Mouse (Mus musculus) forebrain, embryonic 12.5 days (tissue): ENCODE data around the gene Slc9a9. TPM values are rescaled to one million over a fixed set of nuclear protein-coding genes. Genes with fewer than 3 reads are reported as not detected.

ENCODE experiments used
- ATAC-seq: fragments of 200-750 bp; cut with Nextera tagmentation; 2 replicates; pipeline ENCODE4 v1.8.0; 2017; ENCODE audit warnings: moderate TSS enrichment; ENCODE audit not compliant: low FRiP score
- H3K27ac ChIP-seq: fragments of 300-500 bp; sonication (generic); 2 replicates; pipeline ENCODE4 v1.5.1; 2016; ENCODE audit warnings: mild to moderate bottlenecking
- H3K27me3 ChIP-seq: fragments of 300-500 bp; sonication (generic); 2 replicates; pipeline ENCODE4 v1.6.1; 2016; ENCODE audit warnings: mild to moderate bottlenecking
- H3K36me3 ChIP-seq: fragments of 300-500 bp; sonication (generic); replicated peaks from 2 replicates; pipeline ENCODE4 v1.6.1; 2016; ENCODE audit warnings: mild to moderate bottlenecking
- H3K4me1 ChIP-seq: fragments of 300-500 bp; sonication (generic); 2 replicates; pipeline ENCODE4 v1.6.1; 2016
- H3K4me2 ChIP-seq: fragments of 300-500 bp; sonication (generic); 2 replicates; pipeline ENCODE4 v1.6.1; 2016; ENCODE audit warnings: mild to moderate bottlenecking, moderate library complexity
- H3K4me3 ChIP-seq: fragments of 300-500 bp; sonication (generic); replicated peaks from 2 replicates; pipeline ENCODE4 v1.5.1; 2016; ENCODE audit warnings: mild to moderate bottlenecking
- H3K9ac ChIP-seq: fragments of 300-500 bp; sonication (generic); 2 replicates; pipeline ENCODE4 v1.6.1; 2016; ENCODE audit warnings: mild to moderate bottlenecking
- H3K9me3 ChIP-seq: fragments of 300-500 bp; sonication (generic); 2 replicates; pipeline ENCODE4 v1.6.1; 2016
- WGBS: fragments of 180-500 bp; shearing (Covaris S2); methylation state at CpG from one replicate; pipeline ENCODE4 v1.1.7; 2016; 5-methylcytosine and 5-hydroxymethylcytosine counted together
- polyA plus RNA-seq: library from polyadenylated mRNA; unstranded; fragments of >200 nt; fragmentation: Nextera tagmentation; extraction: Ambion mirVana; gene quantifications from 2 replicates; pipeline ENCODE4 v1.2.1, GENCODE M21; 2016

Gene Slc9a9
- polyA plus RNA-seq, 1 experiment from 2014 or later: 2.8 TPM

DNA sequence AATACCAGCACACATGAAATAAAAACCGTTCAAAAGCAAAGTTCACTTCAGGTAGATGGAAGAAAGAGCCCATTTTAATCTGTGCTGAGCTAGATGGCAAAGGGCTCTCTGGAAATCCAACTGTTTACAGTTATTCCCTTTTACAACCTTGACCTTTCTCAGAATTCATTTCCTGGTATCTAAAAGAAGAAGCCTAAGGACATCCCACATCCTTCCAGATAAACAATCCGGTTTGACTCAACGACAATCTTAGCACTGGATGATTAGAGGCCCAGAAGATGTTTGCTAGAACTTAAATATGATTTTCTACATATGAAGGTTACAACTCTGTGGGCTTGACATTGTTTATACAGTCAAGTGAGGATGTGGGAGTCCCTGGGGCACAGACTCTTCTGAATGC lies 516.1 kb downstream of the Slc9a9 start:
- Histone ChIP-seq H3K9me3 (no peaks in the 10 kb centered on the region), H3K4me1 (peaks cover 11% of the 10 kb centered on the region), H3K36me3 (no peaks in the 10 kb centered on the region), H3K27me3 (no peaks in the 10 kb centered on the region), H3K4me2 (no peak overlapping the region), H3K4me3 (no peak overlapping the region), H3K9ac (no peak overlapping the region), H3K27ac (no peak overlapping the region)
- no peak for ATAC-seq
- 88% methylated on average over 3 of the region's 3 CpGs for WGBS

DNA sequence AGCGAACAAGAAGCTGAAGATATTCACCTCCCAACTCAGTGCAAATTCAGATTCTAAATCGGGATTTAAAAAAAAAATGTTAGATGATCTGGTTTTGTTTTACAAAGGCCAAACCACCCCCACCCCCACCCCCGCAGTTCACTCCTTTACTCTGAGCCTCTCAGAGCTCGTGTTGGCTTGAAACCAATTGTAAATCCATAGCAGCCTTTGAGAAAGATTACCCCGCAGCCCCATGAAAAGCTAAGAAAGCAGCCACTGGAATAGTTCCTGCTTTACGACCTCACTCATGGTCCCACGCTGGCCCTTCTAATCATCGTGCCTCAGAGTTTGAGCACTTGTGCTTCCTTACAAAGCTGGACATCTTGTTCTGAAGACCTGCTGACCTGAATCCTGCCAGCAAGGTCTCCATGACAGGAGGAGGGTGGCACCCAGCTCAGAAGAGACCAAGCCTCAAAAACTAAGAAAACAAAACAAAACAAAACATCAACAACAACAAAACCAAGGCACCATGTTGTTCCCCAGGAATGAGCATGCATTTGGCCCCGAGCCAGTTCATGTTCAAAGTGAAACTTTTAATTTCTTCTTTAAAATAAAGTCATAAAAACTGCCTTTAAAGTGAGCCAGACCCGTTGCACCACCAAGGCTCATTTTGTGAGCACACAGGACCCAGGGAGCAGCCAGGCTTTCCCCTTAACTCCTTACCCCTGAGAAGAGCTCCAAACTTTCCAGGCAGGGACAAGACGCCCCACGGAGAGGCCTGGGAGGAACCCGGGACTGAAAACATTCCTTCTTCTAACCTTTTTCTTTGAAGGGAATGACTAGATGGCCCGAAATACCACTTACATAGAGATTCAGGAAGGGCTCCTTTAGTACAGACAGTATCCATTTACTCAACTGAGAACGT lies 516.9 kb downstream of the Slc9a9 start:
- Histone ChIP-seq H3K9me3 (no peaks in the 10 kb centered on the region), H3K4me3 (no peak overlapping the region), H3K4me1 (peaks cover 5% of the 10 kb centered on the region), H3K4me2 (no peak overlapping the region), H3K36me3 (no peaks in the 10 kb centered on the region), H3K9ac (no peak overlapping the region), H3K27ac (no peak overlapping the region), H3K27me3 (no peaks in the 10 kb centered on the region)
- ATAC-seq: no peak
- WGBS: 66% methylated on average over 15 of the region's 15 CpGs

DNA sequence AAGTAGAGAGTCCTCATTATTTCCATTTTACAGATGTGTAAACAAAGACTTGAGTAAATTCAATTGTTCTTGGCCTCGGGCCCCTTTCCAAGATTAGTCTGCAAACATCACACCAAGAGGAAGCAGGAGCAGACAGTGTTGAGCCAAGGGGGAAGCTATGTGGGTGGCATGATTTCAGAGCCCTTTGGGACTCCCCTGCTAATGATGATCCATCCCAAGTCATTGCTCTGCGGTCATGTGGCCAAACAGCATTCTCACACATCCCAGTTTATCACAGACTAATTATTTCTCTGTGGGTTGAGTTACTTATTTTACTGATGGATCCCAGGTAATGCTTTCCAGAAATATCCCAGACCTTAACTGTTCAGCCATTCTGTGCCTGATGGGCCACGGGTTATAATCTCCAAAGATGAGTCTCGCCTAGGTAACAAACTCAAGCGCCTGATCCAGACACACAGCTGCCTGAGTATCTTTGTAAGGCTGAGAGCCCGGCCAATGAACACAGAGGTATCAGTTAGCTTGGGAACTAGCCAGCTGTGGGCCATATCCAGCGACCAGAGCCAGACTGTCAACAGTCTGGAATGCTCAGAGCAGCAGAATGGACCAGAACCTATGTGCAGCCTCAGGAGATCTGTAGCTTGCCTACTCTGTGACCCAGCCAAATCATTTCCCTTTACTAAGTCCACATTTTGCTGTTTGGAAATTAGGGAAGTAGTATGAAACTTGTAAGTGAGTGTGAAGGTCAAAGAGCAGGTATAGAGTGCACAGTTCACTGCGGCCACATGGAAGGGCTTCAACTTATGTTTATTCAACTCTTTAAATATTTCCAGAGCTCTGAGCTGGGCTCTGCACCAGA lies 518.9 kb downstream of the Slc9a9 start:
- ATAC-seq: no peak
- no peaks in the 10 kb centered on the region for H3K27me3 ChIP-seq
- no peaks in the 10 kb centered on the region for H3K9me3 ChIP-seq
- no peak overlapping the region for H3K4me3 ChIP-seq
- WGBS: 84% methylated on average over 8 of the region's 8 CpGs
- no peaks in the 10 kb centered on the region for H3K36me3 ChIP-seq
- H3K27ac ChIP-seq: no peak overlapping the region
- H3K4me2 ChIP-seq: no peak overlapping the region
- no peaks in the 10 kb centered on the region for H3K4me1 ChIP-seq
- H3K9ac ChIP-seq: no peak overlapping the region

DNA sequence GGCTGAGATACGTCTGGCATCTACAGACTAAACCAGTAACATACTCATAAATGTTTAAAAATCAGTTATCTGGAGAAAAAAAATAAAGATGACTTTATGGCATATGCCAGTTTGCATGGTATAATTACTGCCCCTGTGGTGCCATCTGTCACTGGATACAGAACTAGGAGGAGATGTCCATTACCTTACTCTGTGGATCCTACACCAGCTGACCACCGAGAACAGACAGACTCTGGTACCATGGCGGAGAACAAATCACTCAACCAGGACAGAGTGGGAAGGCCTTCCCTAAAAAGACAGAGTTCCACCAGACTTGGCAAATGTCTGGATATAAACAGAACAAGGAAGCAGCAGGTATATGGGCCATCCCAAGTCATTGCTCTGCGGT lies 519.5 kb downstream of the Slc9a9 start:
- 94% methylated on average over 4 of the region's 4 CpGs for WGBS
- Histone ChIP-seq H3K4me3 (no peak overlapping the region), H3K4me1 (no peaks in the 10 kb centered on the region), H3K27ac (no peak overlapping the region), H3K36me3 (no peaks in the 10 kb centered on the region), H3K9me3 (no peaks in the 10 kb centered on the region), H3K27me3 (no peaks in the 10 kb centered on the region), H3K9ac (no peak overlapping the region), H3K4me2 (no peak overlapping the region)
- no peak for ATAC-seq

DNA sequence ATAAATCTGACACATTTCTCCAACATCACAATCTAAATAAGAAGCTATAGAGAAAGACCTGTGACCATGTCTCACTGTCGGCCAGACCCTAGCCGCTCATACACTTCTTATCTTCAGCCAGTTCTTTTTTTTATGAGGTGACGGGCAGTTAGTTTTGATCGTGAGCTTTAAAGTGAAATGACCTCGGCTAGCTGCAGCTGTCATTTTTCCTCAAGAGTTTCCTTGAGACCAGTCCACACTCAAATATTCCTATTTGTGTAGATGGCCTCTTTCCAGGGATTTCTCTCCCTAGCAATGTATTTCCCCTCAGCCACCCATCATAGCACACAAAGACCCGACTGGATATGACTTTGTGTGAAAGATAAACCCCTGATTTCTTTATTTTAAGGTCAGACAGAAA lies 521.7 kb downstream of the Slc9a9 start:
- Histone ChIP-seq H3K4me3 (no peak overlapping the region), H3K9me3 (no peaks in the 10 kb centered on the region), H3K27ac (no peak overlapping the region), H3K36me3 (no peaks in the 10 kb centered on the region), H3K4me2 (no peak overlapping the region), H3K4me1 (no peaks in the 10 kb centered on the region), H3K27me3 (no peaks in the 10 kb centered on the region), H3K9ac (no peak overlapping the region)
- 89% methylated on average over 6 of the region's 6 CpGs for WGBS
- ATAC-seq: no peak

DNA sequence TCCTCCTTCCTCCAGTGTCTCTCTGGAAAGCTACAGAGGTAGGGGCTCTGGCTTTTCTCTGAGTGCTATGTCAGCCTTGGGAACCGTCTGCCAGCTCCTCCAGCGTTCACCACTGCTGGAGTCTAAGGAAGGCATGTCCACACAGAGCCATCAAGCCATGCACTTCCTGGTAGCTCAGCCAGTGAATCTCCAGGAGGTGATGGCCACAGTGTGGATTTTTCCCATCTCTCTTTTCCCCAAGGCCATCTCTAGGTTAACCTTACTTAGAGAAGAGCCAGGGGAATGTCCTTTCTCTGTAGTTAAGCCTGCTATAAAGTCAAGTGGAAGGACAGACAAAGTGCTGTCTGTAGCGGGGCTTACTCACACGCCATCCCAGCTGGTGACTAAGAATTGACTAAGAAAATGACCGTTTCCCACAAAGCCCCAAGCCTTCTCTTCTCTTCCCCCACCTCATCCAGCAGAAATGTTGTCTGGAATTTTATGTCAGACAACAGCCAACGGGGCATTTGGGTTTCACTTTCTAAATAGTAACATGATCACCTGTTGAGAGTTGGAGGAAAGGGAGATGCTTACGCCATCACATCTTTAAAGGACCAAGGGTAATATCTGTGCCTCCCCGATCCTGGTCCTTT lies 523.3 kb downstream of the Slc9a9 start:
- Histone ChIP-seq H3K27ac (no peak overlapping the region), H3K4me2 (no peak overlapping the region), H3K36me3 (no peaks in the 10 kb centered on the region), H3K4me1 (no peaks in the 10 kb centered on the region), H3K9ac (no peak overlapping the region), H3K4me3 (no peak overlapping the region), H3K27me3 (no peaks in the 10 kb centered on the region), H3K9me3 (no peaks in the 10 kb centered on the region)
- WGBS: 90% methylated on average over 8 of the region's 8 CpGs
- ATAC-seq: no peak

DNA sequence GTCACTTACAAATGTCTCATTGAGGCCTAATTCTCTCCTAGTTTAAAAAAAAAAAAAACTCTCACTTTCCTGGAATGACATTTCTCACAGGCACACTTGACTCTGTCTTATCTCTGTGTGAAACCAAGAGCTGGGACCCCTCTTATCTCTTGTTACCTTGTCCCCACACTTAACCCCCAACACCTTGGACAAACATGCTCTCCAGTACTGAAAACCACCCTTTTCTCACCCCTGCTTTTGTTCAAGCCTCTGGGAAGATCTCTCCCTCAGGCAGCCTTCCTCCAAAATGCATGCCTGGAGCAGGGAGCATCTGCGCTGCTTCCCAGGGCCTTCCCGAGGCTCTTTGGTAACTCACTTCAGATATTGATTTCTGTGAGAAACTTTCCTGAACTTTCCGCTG lies 524.0 kb downstream of the Slc9a9 start:
- Histone ChIP-seq H3K9me3 (no peaks in the 10 kb centered on the region), H3K27ac (no peak overlapping the region), H3K4me1 (no peaks in the 10 kb centered on the region), H3K27me3 (no peaks in the 10 kb centered on the region), H3K36me3 (no peaks in the 10 kb centered on the region), H3K9ac (no peak overlapping the region), H3K4me2 (no peak overlapping the region), H3K4me3 (no peak overlapping the region)
- ATAC-seq: no peak
- 90% methylated on average over 3 of the region's 3 CpGs for WGBS

DNA sequence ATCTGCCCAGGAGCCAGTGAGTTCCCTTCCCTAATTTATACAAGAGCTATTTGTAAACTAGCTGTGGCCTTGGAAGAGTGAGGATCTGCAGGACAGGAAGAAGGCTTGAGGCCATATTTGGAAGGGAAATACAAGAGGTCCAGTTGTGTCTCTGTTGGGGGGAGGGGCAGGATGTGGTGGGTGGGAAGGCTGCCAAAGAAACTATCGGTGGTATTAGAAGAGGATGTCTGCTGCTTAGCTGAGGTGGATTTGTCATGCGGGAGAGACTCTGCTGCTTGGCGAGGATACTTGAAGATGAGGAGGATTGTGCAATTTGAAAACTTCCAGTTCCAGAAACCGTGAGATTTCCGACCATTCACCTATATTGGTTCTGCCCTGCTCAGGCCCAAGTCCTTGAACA lies 524.4 kb downstream of the Slc9a9 start:
- ATAC-seq: no peak
- H3K27me3 ChIP-seq: no peaks in the 10 kb centered on the region
- H3K9ac ChIP-seq: no peak overlapping the region

DNA sequence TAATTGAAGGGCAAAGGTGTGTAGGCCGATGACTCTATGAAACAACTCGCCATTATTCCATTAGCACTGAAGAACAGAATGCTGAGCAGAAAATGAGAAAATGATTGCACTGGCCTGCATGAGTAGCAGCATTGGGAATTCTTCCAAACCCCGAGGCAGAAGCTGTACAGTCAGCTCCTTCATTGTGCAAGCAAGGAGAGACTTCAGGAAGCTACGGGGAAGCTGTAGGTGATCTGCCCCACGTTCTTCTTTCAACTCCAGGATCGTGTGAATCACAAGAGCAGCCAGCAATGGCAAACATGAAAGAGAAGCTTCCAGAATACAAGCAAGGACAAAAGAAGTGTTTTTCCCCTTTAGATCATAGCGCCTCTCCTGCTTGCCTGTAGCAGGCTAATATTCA lies 538.0 kb downstream of the Slc9a9 start:
- 89% methylated on average over 7 of the region's 7 CpGs for WGBS
- H3K36me3 ChIP-seq: no peaks in the 10 kb centered on the region
- no peak for ATAC-seq

More for the DNA sequence above, 524.4 kb downstream of the Slc9a9 start:
- Histone ChIP-seq H3K4me1 (no peaks in the 10 kb centered on the region), H3K27ac (no peak overlapping the region), H3K4me3 (no peak overlapping the region), H3K4me2 (no peak overlapping the region), H3K36me3 (no peaks in the 10 kb centered on the region), H3K9me3 (no peaks in the 10 kb centered on the region)
- WGBS: 77% methylated on average over 5 of the region's 5 CpGs

DNA sequence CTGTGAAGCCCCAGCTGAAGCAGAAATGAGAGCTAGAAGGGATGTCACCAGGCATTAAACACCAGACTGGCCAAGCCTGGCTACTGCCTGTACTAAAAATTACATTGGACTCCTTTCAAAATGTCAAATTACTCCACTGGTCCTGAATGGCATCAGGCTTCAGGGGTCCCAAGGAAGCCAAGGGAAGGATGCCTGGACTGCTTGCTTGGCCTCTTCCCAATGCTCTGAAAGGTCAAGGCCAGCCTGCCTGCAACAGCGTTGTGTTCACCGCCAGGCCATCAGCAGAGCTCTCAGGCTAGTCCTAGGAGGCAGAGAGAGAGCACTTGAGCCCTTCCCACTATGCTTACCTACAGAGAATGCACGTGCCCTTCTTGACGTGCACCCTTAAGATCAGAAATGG lies 539.0 kb downstream of the Slc9a9 start:
- WGBS: 85% methylated on average over 4 of the region's 4 CpGs
- no peak for ATAC-seq
- Histone ChIP-seq H3K4me2 (no peak overlapping the region), H3K27me3 (no peaks in the 10 kb centered on the region), H3K36me3 (no peaks in the 10 kb centered on the region), H3K27ac (no peak overlapping the region), H3K9ac (no peak overlapping the region), H3K9me3 (no peaks in the 10 kb centered on the region), H3K4me3 (no peak overlapping the region), H3K4me1 (peaks cover 7% of the 10 kb centered on the region; the same call in 1 of the 2 replicates)

More for the DNA sequence above, 538.0 kb downstream of the Slc9a9 start:
- H3K4me2 ChIP-seq: no peak overlapping the region
- peaks cover 7% of the 10 kb centered on the region; the same call in 1 of the 2 replicates for H3K4me1 ChIP-seq
- no peaks in the 10 kb centered on the region for H3K27me3 ChIP-seq
- no peaks in the 10 kb centered on the region for H3K9me3 ChIP-seq
- H3K4me3 ChIP-seq: no peak overlapping the region
- H3K27ac ChIP-seq: no peak overlapping the region
- no peak overlapping the region for H3K9ac ChIP-seq

DNA sequence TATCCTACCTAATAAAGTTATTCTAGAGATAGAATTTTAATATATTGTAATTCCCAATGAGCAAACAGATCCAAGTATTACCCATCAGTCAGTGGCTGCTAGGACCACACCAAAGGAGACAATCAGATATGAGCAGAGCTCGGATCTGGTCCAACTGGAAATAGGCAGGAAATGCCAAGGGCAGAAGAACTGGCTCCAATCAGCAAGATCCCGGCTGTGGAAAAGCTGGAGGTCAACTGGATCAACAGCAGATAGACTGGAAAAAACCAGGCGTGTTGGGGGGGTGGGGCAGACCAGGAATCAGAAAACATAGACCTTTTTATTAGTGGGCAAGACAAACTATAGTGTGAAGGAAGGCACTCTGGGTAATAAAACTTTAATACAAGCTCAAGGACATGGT lies 550.3 kb downstream of the Slc9a9 start:
- Histone ChIP-seq H3K9me3 (no peaks in the 10 kb centered on the region), H3K4me1 (no peaks in the 10 kb centered on the region), H3K4me3 (no peak overlapping the region), H3K27me3 (no peaks in the 10 kb centered on the region), H3K9ac (no peak overlapping the region), H3K4me2 (no peak overlapping the region), H3K27ac (no peak overlapping the region), H3K36me3 (no peaks in the 10 kb centered on the region)
- ATAC-seq: no peak
- WGBS: 77% methylated on average over 3 of the region's 3 CpGs

DNA sequence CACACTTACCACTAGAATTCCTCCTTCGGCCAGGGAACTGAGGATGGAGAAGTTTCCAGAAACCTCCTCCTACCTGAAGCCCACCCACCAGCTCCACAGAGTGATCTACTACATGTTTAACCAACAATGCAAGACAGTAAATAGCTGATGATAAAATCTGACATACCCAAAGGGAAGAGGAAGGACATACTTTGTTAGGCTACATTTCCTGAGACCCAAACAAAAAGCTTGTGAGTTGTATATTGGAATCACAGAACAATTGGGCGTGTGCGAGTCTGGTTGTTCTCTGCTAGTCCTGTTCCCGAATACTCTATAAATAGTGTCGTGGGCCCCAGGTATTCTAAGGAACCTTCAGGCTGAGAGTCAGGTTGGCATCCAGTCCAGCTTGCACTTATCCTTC lies 551.6 kb downstream of the Slc9a9 start:
- Histone ChIP-seq H3K4me2 (no peak overlapping the region), H3K36me3 (no peaks in the 10 kb centered on the region), H3K9me3 (no peaks in the 10 kb centered on the region), H3K27me3 (no peaks in the 10 kb centered on the region), H3K27ac (no peak overlapping the region), H3K9ac (no peak overlapping the region), H3K4me1 (no peaks in the 10 kb centered on the region), H3K4me3 (no peak overlapping the region)
- WGBS: 90% methylated on average over 5 of the region's 5 CpGs
- no peak for ATAC-seq
